25 mouse cellular contexts compared by ENCODE assay signal in the genomic region with DNA sequence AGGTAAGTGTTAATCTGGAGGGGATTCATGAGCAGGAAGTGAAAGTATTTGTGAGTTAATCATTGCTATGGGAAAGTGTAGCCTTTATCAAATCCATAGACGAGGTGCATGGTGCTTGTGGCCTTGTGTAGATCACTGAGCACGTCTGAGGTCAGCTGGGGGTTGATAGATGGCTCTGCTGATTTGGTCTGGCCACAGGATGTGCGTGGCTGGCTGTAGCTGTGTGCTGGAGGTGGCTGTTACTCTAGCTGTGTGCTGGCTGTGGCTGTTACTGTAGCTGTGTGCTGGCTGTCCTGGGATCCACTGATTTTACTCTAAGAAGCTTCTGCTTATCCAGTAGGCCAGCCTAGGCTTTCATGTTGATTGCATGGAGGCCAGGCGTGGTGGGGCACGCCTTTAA.
DNase-seq lines count a peak whose midpoint lies in the region; ATAC-seq lines count a peak whose summit lies in the region.
"Had no signal": no experiment of that assay in that cellular context is flagged by ENCODE, and none has a peak within 500 bp of the region (broad histone marks: within the 10 kb centered on the region; RNA-seq: fewer than 3 reads in every experiment).

No protein-coding gene starts in this region.

- no peak overlapping the region for H3K4me3 ChIP-seq in neural tube, embryonic 12.5 days
- no peak overlapping the region for H3K4me3 ChIP-seq in neural tube, embryonic 15.5 days (replicated peaks)
- H3K4me3 ChIP-seq: forebrain, embryonic 10.5 days; heart, embryonic 15.5 days; limb, embryonic 12.5 days had no signal

- 72% methylated on average over 5 of the region's 5 CpGs for WGBS in neural tube, embryonic 12.5 days
- 76% methylated on average over 5 of the region's 5 CpGs for WGBS in neural tube, embryonic 15.5 days

- H3K9ac ChIP-seq in neural tube, embryonic 12.5 days: no peak overlapping the region
- no peak overlapping the region for H3K9ac ChIP-seq in neural tube, embryonic 15.5 days (replicated peaks)
- H3K9ac ChIP-seq: heart, embryonic 15.5 days; hindbrain, embryonic 14.5 days; limb, embryonic 12.5 days; liver, postnatal 0 days had no signal

- H3K9me3 ChIP-seq in neural tube, embryonic 12.5 days: no peaks in the 10 kb centered on the region
- H3K9me3 ChIP-seq in neural tube, embryonic 15.5 days (replicated peaks): no peaks in the 10 kb centered on the region
- H3K9me3 ChIP-seq: forebrain, embryonic 10.5 days; heart, embryonic 15.5 days; limb, embryonic 12.5 days had no signal

- peak; percentile 46 for DNase-seq in adrenal gland, postnatal 36 days
- DNase-seq in adrenal gland, postnatal 25 days: no peak
- no peak for DNase-seq in layer of hippocampus, adult 9-10 months (ENCODE audit: low spot score)
- DNase-seq in gastrocnemius, postnatal 10 days: no peak
- DNase-seq: B cell, adult 2 months; cerebellum, adult 8-10 months; cerebellum, postnatal 36 days; gastrocnemius, postnatal 36 days; heart, postnatal 4 days; kidney, adult 2 months; kidney, postnatal 36 days; liver, postnatal 0 days; lung, postnatal 10 days; right cerebral cortex, postnatal 14 days; spleen, adult 18-20 months; thymus, postnatal 36 days had no signal

- H3K4me2 ChIP-seq in neural tube, embryonic 12.5 days (replicated peaks): no peak overlapping the region
- no peak overlapping the region for H3K4me2 ChIP-seq in neural tube, embryonic 15.5 days
- H3K4me2 ChIP-seq: heart, embryonic 15.5 days; hindbrain, embryonic 14.5 days; limb, embryonic 12.5 days; liver, embryonic 11.5 days had no signal

- H3K36me3 ChIP-seq in neural tube, embryonic 12.5 days: no peaks in the 10 kb centered on the region
- no peaks in the 10 kb centered on the region for H3K36me3 ChIP-seq in neural tube, embryonic 15.5 days
- H3K36me3 ChIP-seq: forebrain, embryonic 10.5 days; heart, embryonic 15.5 days; limb, embryonic 12.5 days had no signal

- H3K27me3 ChIP-seq in neural tube, embryonic 12.5 days (replicated peaks): no peaks in the 10 kb centered on the region
- no peaks in the 10 kb centered on the region for H3K27me3 ChIP-seq in neural tube, embryonic 15.5 days (replicated peaks)
- H3K27me3 ChIP-seq: heart, embryonic 15.5 days; limb, embryonic 12.5 days had no signal

- no peak overlapping the region for H3K27ac ChIP-seq in neural tube, embryonic 12.5 days
- no peak overlapping the region for H3K27ac ChIP-seq in neural tube, embryonic 15.5 days (replicated peaks)
- H3K27ac ChIP-seq: forebrain, embryonic 10.5 days; heart, embryonic 15.5 days; hindbrain, embryonic 14.5 days; limb, embryonic 12.5 days had no signal

- H3K4me1 ChIP-seq in neural tube, embryonic 12.5 days: no peaks in the 10 kb centered on the region
- 0 out of 2 replicates have a peak, but pooled peaks cover 4% of the 10 kb centered on the region for H3K4me1 ChIP-seq in neural tube, embryonic 15.5 days

- ATAC-seq in neural tube, embryonic 12.5 days (ENCODE audit: low FRiP score, low read depth): 0 out of 2 replicates have a peak, but pooled peaks have one; percentile 29
- ATAC-seq in neural tube, embryonic 15.5 days (ENCODE audit: low FRiP score): no peak
- ATAC-seq in megakaryocyte, adult 5-6 weeks (ENCODE audit: poor library complexity, severe bottlenecking): peak; percentile 73
- ATAC-seq: forebrain, embryonic 16.5 days; liver, postnatal 0 days had no signal

Comparison
In these comparisons a context has a peak if more than half of its experiments do, and no peak if none do; other contexts are left out.
1. DNase-seq: peak in adrenal gland, postnatal 36 days (2 of 2); none in adrenal gland, postnatal 25 days (single experiment), layer of hippocampus, adult 9-10 months (single experiment) and gastrocnemius, postnatal 10 days (single experiment).